Comparison of ENCODE assay signal across 20 mouse cellular contexts in genomic region chr13:89012500-89012899, GRCm38 (mm10).
"Had no signal": no experiment of that assay in that cellular context is flagged by ENCODE, and none has a peak within 500 bp of the region (broad histone marks: within the 10 kb centered on the region; RNA-seq: fewer than 3 reads in every experiment).

No protein-coding gene starts in this region.

- H3K4me3 ChIP-seq: limb, embryonic 12.5 days; limb, embryonic 15.5 days; midbrain, embryonic 12.5 days; neural tube, embryonic 12.5 days; stomach, embryonic 15.5 days had no signal

- H3K4me1 ChIP-seq: limb, embryonic 12.5 days; limb, embryonic 15.5 days; midbrain, embryonic 12.5 days; neural tube, embryonic 12.5 days; stomach, embryonic 15.5 days had no signal

- H3K4me2 ChIP-seq: limb, embryonic 12.5 days; limb, embryonic 15.5 days; liver, embryonic 11.5 days; lung, embryonic 14.5 days; midbrain, embryonic 12.5 days; neural tube, embryonic 12.5 days; stomach, embryonic 15.5 days had no signal

- H3K36me3 ChIP-seq: limb, embryonic 12.5 days; limb, embryonic 15.5 days; midbrain, embryonic 12.5 days; neural tube, embryonic 12.5 days; stomach, embryonic 15.5 days had no signal

- H3K27ac ChIP-seq: limb, embryonic 12.5 days; limb, embryonic 15.5 days; liver, embryonic 14.5 days; macrophage; midbrain, embryonic 12.5 days; neural tube, embryonic 12.5 days; stomach, embryonic 15.5 days had no signal

- ATAC-seq: liver, postnatal 0 days; lung, postnatal 0 days; midbrain, embryonic 16.5 days had no signal

- H3K27me3 ChIP-seq: limb, embryonic 12.5 days; limb, embryonic 15.5 days; midbrain, embryonic 12.5 days; neural tube, embryonic 12.5 days; stomach, embryonic 15.5 days had no signal

- H3K9ac ChIP-seq: limb, embryonic 12.5 days; limb, embryonic 15.5 days; liver, embryonic 14.5 days; liver, postnatal 0 days; lung, embryonic 14.5 days; midbrain, embryonic 12.5 days; neural tube, embryonic 12.5 days; stomach, embryonic 15.5 days had no signal

- DNase-seq: kidney, adult 9 months; kidney, postnatal 14 days; kidney, postnatal 4 days; left cerebral cortex, postnatal 4 days; liver, postnatal 0 days; lung, embryonic 14.5 days; retina, postnatal 1 day; right cerebral cortex, postnatal 25 days; spleen, adult 18-20 months; thymus, postnatal 25 days had no signal

- H3K9me3 ChIP-seq: limb, embryonic 12.5 days; limb, embryonic 15.5 days; midbrain, embryonic 12.5 days; neural tube, embryonic 12.5 days; stomach, embryonic 15.5 days had no signal
